Mouse (Mus musculus): ENCODE results near the gene Agpat4.

- TF ChIP-seq CTCF (IDR thresholded peaks at IDR 0.05; ENCODE audit: borderline replicate concordance, insufficient read depth, low read depth, low read length), result no peak
- TF ChIP-seq POLR2A (IDR thresholded peaks at IDR 0.05; ENCODE audit: borderline replicate concordance, insufficient read depth, low read length), result no peak
Measured at GRCm38 (mm10) chr17:12128976-12129375, 10.5 kb downstream of the Agpat4 start.

All from cerebellum, adult 2 months (tissue).